Mouse (Mus musculus): ENCODE data around the gene Kdsr.

DNA sequence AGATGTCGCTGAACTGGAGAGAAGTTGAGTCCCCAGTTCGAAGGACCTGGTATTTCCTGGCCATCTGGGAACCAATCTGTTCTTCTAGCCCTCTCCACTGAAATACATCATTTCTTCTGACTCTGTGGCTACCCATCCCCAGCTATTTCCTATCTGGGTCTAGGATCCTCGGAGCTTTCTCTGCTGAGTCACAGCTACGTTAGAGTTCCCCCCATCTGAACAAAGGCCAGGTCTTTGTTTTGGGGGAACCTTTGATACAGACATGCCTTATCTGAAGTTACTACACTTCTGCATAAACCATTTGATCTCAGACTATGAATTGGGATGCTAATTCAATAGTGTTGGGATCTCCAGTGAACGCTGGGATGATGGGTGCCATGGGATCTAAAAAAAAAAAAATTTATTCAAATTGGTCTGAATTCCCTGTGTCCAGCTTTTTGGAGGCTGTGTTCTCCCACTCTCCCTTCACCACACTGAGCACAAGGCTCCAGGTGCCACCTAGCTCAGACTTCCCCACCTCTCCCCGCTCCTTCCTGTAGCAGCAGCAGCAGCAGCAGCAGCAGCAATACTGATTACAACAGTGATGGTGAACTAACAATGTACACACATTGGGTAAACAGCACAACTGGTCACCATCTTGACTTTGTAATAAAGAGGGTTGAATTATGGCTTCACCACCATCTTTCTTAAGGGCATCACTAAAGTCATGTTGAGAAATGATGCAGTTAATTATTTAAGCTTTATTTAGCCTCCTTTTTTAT lies 10.8 kb downstream of the Kdsr start:
- no peak for TF ChIP-seq CTCF (IDR thresholded peaks at IDR 0.05; ENCODE audit: low read depth)
- TF ChIP-seq EP300 (optimal IDR thresholded peaks at IDR 0.05), result no peak

Data from stomach, postnatal 0 days (tissue).